Mouse (Mus musculus) testis, adult 2 months (tissue): Measurements from ENCODE around the gene Rcor3. TPM values are rescaled to one million over a fixed set of nuclear protein-coding genes. Genes with fewer than 3 reads are reported as not detected.

ENCODE experiments used
- H3K27ac ChIP-seq: fragments of 200-500 bp; 2 replicates; pipeline ENCODE4 v1.5.1; 2012; ENCODE audit warnings: low read depth, low read length; ENCODE audit not compliant: control insufficient read depth, insufficient read depth
- H3K27me3 ChIP-seq: fragments of 200-500 bp; 2 replicates; pipeline ENCODE4 v1.6.1; 2012; ENCODE audit warnings: mild to moderate bottlenecking, low read length, moderate library complexity; ENCODE audit not compliant: control insufficient read depth, insufficient read depth
- H3K36me3 ChIP-seq: fragments of 200-500 bp; 2 replicates; pipeline ENCODE4 v1.6.1; 2012; ENCODE audit warnings: mild to moderate bottlenecking, low read length; ENCODE audit not compliant: control insufficient read depth, insufficient read depth
- H3K4me1 ChIP-seq: fragments of 200-500 bp; 2 replicates; pipeline ENCODE4 v1.6.1; 2012; ENCODE audit warnings: low read length; ENCODE audit not compliant: control insufficient read depth, insufficient read depth
- H3K4me3 ChIP-seq: fragments of 200-500 bp; 2 replicates; pipeline ENCODE4 v1.5.1; 2012; ENCODE audit warnings: low read depth, mild to moderate bottlenecking, low read length, moderate library complexity, mixed read lengths; ENCODE audit not compliant: control insufficient read depth
- CTCF ChIP-seq: fragments of 200-500 bp; IDR thresholded peaks from 2 replicates; pipeline ENCODE4 v1.5.1; 2012; ENCODE audit warnings: low read depth, mild to moderate bottlenecking, inconsistent platforms, low read length, moderate library complexity; ENCODE audit not compliant: control insufficient read depth, insufficient read depth, insufficient replicate concordance
- POLR2A ChIP-seq: fragments of 200-500 bp; IDR thresholded peaks from 2 replicates; pipeline ENCODE4 v1.6.1; 2012; ENCODE audit warnings: low read depth, mild to moderate bottlenecking, inconsistent platforms, low read length, moderate library complexity; ENCODE audit not compliant: control insufficient read depth
- polyA plus RNA-seq: library from polyadenylated mRNA; depleted of rRNA; stranded (reverse); fragments of >200 nt; gene quantifications from 2 replicates; pipeline ENCODE4 v1.2.3, GENCODE M21; 2012

The Rcor3 gene
- polyA plus RNA-seq, 1 experiment: 122 TPM

DNA sequence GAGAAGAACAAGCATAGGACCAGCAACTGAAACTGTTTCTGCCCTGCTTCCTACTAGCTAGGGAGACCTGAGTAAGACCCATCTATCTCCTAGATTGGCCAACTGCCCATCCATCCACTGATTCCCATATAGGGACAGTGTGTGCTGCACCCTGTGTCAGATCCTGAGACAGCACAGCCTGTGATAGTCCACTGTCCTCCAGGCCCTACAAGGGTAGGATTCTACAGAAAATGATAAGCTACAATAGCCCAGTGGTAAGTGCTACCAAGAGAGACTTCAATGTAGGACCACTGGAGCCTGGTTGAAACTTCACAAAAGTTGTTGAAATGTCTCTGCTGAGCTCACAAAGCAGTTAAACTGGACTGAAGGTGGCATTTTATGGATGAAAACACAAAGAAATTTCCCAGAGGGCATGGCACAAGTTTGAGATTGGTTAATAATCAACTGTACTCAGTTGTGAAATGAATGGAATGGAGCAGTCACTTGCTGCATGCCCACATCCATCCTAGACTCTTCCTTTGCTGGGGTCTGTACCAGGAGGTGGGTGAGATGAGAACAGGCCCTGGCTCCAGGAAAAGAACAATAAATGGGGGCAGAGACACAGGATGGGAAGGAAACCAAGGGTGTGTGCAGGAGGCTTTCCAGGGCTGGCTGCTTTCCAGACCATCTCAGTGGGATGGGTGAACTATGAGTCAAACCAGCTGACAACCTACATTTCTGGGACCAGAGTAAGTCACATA is 60.9 kb downstream of the Rcor3 start:
- Histone ChIP-seq H3K4me3 (no peak overlapping the region), H3K27me3 (no peaks in the 10 kb centered on the region), H3K36me3 (no peaks in the 10 kb centered on the region), H3K27ac (no peak overlapping the region), H3K4me1 (no peaks in the 10 kb centered on the region)
- TF ChIP-seq POLR2A: no peak
- no peak for TF ChIP-seq CTCF

DNA sequence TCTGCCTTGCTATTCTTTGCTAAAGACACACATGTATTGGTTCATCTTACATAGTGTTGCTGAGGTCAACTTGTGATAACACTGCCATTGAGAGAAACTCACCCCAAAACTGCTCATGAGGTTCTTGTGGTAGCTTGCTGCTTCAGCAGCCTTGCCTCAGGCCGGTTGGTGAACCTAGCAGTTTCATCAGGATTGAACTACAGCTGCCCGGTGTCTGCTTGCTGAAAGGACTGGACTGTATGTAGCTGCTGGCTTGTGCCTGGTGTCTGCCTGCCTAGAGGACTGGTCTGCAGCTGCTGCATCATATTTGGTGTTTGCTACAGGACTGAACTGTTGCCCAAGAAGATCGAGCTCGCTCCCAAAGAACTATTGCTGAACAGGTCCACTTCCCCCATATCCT is 61.8 kb downstream of the Rcor3 start:
- TF ChIP-seq POLR2A (no peak), CTCF (no peak)

DNA sequence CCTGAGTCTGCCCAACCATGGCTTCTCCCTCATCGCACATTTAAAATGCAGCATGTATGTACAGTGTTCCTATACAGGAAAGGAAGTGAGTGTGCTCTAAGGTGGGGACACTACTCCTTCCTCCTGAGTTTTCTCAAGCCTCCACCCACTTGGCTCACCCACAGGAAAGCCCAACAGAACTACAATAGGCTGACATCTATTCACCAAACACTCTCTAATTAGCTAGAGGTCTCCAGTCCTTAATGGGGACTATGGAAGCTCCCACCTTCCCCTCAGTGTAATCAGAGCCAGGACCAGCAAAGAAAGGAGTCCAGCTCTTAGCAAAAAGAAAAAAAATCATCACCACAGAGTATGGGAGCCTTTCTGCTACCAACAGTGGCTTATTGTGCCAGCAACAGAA is 63.0 kb downstream of the Rcor3 start:
- TF ChIP-seq POLR2A: no peak
- no peak for TF ChIP-seq CTCF
- H3K27me3 ChIP-seq: no peaks in the 10 kb centered on the region
- no peak overlapping the region for H3K27ac ChIP-seq
- H3K4me3 ChIP-seq: no peak overlapping the region
- no peaks in the 10 kb centered on the region; the same call in 1 of the 2 replicates for H3K4me1 ChIP-seq
- H3K36me3 ChIP-seq: no peaks in the 10 kb centered on the region

More for the DNA sequence above, 61.8 kb downstream of the Rcor3 start:
- Histone ChIP-seq H3K4me3 (no peak overlapping the region), H3K27me3 (no peaks in the 10 kb centered on the region), H3K36me3 (no peaks in the 10 kb centered on the region), H3K27ac (no peak overlapping the region), H3K4me1 (no peaks in the 10 kb centered on the region)

DNA sequence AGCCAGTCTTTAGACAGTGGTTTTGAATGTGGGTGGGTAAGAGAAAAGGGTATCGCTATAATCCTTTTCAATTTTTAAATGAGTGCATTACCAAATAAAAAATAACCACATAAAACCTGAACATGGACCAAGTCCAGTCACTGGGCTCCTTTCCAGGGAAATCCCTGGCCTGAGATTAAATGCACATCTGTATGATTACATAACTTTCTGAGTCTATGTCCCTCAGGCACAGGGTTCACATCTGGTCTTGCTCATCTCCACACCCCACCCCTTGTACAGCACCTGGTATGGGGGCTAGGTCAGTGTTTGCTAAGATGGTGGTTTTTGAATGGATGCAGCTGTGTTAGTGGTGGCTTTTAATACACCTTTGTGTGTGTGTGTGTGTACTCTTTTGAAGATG is 65.4 kb downstream of the Rcor3 start:
- Histone ChIP-seq H3K4me1 (no peaks in the 10 kb centered on the region; the same call in 1 of the 2 replicates), H3K36me3 (no peaks in the 10 kb centered on the region), H3K27me3 (no peaks in the 10 kb centered on the region), H3K4me3 (no peak overlapping the region), H3K27ac (no peak overlapping the region)
- TF ChIP-seq CTCF (no peak), POLR2A (no peak)

DNA sequence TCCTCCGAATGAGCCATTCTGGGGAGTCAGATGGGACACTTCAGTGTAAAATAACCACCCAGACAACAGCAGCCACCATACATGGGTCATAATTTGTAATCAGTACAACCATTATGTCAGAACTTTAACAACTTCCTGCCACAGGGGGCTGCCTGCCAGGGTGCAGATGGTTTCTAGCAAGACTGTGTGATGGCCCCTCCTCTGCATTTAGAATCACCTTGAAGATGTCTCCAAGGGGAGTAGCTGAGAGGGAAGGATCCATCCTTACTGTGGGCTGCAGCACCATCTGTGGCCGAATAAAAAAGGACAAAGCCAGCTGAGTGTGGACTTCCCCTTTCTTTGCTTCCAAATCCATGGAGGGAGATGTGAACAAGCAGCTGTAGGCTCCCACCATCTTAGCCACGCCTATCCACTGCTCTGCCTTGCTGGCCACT is 67.2 kb downstream of the Rcor3 start:
- Histone ChIP-seq H3K27me3 (no peaks in the 10 kb centered on the region), H3K4me1 (no peaks in the 10 kb centered on the region; the same call in 1 of the 2 replicates), H3K4me3 (no peak overlapping the region), H3K36me3 (no peaks in the 10 kb centered on the region), H3K27ac (no peak overlapping the region)
- no peak for TF ChIP-seq POLR2A
- TF ChIP-seq CTCF: no peak

DNA sequence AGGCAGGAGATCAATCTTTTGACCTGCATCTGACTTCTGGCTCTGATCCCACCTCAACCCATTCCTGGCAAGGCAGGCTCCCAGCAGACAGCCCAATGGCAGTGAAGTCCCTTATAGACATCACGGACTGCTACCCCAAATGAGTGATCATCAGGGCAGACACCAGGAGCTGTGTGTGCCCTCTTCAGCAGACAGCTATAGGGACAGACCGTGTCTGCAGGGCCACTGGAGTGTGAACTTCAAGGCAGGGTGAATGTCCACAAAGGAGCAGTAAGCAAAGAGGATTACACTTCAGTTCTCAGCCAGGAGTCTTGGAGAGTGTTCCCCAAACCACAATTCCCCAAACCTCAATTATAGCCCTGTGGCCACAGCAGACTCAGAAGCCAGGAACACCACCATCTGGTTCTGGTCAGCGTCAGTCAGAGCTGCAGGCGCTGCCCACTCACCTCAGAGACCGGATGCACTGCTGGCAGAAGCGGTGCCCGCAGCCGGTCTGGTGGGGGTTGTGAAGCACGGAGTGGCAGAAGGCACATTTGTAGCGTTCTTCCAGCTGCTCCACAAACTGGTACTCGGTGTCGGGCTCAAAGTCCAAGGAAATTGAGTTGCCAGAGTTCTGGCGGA is 67.8 kb downstream of the Rcor3 start:
- no peaks in the 10 kb centered on the region for H3K36me3 ChIP-seq
- H3K4me3 ChIP-seq: no peak overlapping the region
- H3K27ac ChIP-seq: no peak overlapping the region
- H3K27me3 ChIP-seq: no peaks in the 10 kb centered on the region
- no peaks in the 10 kb centered on the region; the same call in 1 of the 2 replicates for H3K4me1 ChIP-seq
- TF ChIP-seq CTCF: no peak
- TF ChIP-seq POLR2A: no peak; the same call in 1 of the 2 replicates

DNA sequence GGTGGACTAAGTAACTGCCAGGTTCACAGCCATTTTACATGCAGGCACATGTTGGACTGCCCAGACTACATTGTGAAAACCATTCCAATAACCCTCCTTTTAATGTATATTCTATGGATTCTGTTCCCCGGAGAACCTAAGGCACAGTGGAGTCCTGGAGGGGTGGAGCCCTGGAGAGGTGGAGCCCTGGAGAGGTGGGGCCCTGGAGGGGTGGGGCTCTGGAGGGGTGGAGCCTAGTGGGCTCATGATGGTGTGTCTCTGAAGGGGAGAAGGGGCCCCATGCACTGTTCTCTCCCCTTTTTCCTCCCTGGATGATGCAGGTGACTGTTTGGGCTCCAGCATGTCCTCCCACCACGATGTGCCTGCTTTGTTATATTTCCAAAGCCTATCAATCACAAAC is 69.7 kb downstream of the Rcor3 start:
- TF ChIP-seq CTCF (no peak), POLR2A (no peak)
- Histone ChIP-seq H3K27ac (no peak overlapping the region), H3K27me3 (no peaks in the 10 kb centered on the region), H3K4me3 (no peak overlapping the region), H3K36me3 (no peaks in the 10 kb centered on the region), H3K4me1 (no peaks in the 10 kb centered on the region; the same call in 1 of the 2 replicates)
